Mouse (Mus musculus) adrenal gland (tissue): ENCODE measurements at regions not wholly inside any gene's neighbourhood (a gene's known extent, or its start where the extent isn't known, plus 50 kb on each side); places are given as distances from the start of the nearest gene placed in this dataset.

Source experiments
- intact Hi-C: fragments of 180-260 bp; cut with DNase I; formaldehyde crosslinking; loops from one replicate; pipeline ENCODE4 v1.15.1; 2025

DNA sequence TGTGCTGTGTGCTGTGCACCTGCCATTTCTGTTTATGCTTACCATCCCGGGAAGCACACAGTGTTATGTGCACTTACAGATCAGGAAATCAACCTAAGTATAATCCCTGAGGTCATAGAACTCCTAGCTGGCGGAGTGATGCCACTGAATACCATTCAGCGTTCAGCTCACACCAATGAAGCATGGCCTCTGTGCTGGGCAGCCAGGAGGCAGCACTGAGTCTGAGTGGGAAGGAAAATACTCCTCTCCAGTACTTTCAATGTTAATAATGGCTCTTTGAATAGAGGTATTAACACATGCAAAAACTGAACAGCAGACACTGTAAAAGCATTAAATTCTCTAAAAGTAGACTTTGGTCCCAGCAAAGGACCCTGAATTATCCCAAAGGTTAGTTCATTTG lies 85.7 kb upstream of the 4933402D24Rik start:
- intact Hi-C loops: no loop called here

DNA sequence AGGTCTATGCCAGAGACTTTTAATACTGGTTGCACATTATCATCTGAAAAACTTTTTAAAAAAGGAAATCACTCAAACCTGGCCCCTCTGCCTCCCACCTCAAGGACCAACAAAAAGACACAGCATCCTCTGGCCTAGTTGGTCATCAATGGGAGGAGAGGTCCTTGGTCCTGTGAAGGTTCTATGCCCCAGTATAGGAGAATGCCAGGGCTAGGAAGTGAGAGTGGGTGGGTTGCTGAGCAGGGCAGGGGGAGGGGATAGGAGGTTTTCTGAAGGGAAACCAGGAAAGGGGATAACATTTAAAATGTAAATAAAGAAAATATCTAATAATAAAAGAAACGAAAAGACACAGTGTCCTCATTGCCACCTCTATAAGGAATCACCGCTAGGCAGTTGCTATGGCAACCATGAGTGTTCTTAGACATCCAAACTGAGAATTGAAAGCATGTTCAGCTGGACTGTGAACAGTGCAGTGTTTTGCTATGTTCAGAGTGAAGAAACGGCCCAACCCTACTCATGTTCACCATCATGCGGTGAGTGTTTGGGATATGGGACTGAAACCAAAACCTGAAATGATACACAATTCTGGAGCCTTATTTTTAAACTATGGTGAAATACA lies 82.5 kb upstream of the 4933402D24Rik start:
- intact Hi-C loops: no loop called here

DNA sequence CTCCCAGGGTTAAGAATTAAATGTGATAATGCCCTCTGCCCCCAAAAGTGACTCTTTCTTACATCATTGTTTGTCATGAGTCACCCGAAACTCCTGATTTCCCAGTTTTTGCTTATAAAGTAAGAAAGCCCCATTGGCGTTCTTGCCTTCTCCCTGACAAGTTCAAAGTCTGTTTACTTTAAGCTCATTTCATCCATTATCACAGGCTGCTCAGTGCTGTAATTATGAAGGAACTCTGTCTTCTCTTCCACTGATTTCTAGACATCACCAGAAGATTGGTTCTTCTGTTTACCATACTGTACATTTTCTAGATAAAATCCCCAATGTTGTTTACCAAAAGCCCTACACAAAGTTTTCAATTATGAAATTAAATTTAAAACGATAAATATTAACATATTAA lies 81.2 kb upstream of the 4933402D24Rik start:
- intact Hi-C loops: no loop called here

DNA sequence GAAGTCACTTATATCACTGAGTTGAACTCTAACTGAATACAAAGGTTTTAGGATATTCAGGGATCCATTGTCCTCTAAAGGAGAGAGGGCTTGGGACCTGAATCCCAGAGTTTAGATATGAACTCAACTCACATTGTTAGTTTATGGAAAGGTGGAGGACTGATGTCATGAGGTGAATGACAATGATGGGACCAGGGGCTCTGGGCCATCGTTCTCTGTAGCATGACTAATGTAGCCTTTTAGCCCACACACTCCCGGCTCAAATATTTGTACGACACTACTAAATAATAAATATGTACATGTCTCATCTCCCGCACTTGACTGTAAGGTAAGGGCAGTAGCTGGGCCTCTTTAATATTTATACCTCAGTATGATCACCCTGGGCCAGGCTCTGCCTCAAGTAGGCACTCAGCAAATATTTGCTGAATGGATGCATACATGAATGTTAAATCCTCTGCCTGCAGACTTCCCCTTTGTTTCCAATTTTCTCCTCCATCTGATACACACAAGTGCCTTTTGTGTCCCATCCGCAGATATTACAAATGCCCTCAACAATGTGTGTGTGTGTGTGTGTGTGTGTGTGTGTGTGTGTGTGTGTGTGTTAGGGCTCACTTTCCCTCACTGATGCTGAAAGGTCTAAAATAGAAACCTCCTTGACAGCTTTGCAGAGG lies 59.2 kb upstream of the 4933402D24Rik start:
- intact Hi-C loops: no loop called here

DNA sequence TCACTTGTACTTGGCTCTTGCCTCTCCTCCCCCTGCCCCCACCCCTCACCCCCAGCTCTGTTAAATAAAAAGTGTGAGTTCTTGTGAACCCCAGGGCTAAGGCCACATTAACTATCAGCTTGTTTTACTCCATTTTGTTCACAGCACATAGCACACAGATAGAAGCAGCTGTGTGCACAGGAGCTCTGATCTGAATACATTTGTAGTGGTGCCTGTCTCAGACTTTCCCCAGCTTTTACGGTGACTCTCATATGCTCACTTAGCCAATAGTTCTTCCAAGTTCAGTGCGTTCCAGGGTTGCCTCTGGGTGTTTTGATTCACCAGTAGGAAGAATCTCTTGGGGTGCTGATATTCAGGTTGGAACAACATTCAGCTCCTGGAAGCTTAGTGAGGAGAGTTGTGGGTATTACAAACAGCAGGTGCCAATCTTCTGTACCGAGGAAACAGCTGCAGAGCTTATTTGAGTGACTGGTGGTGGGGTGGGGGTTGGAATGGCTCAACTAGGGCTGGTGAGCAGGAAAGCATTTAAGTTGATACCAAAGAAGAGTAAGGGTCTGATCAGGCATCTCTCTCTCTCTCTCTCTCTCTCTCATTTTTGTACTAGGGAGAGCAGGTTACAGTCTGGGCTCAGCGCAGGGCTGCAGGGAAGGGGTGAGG lies 51.7 kb upstream of the 4933402D24Rik start:
- intact Hi-C loops: no loop called here

DNA sequence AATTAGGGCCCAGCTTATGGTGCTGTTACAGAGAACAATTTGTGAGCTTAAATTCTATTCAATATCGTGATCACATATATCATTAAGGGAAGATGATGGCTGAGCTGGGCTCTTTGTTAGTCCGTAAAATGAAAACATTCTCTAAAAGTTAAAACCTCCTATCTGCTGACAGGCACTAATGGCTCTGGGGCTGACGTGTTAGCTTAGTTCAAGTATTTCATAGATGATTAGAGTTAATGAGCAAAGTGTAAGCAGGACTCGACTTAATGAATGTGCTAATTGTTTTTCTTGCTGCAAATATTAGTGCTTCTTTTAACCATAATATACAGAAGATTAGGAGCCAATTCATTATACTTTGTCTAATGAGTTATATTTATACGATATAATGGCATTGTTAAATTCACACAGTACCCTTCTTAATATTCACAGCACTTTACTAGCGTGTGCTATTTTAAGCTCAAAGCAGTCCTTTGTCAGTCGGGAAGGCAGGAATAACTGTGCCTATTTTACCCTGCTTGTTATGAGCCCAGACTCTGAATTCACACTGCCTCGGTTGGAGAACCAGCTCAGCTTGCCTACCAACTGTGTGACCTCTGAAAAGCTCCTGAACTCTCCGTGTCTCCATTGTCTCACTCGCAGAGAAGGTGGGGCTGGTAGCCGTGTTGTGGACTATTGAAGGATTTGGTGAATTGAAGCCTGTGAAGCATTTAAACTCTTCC lies 50.6 kb upstream of the 4933402D24Rik start:
- intact Hi-C loops: no loop called here
